Comparison of ENCODE assay signal across 25 mouse cellular contexts in the genomic region with DNA sequence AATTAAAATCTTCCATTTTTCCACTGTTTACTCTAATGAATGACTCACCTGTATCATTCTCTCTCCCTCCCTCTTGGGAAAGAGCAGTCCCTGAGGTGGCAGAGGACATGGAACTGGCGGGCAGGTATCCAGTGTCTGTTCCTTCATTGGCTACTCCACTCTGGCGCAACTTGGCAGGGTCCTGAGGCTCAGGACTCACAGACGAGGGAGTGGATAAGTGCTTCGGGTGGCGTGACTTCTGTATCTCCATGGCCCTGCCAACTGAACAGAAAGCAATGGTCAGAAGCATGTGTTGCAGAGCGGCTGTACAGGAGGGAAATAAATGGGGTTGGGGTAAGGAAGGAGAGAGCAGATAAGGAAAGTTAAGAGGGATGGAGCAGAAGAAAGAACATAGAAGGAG. TPM values are rescaled to one million over a fixed set of nuclear protein-coding genes. Genes with fewer than 3 reads are reported as not detected.
DNase-seq lines count a peak whose midpoint lies in the region; ATAC-seq and TF ChIP-seq lines count a peak whose summit lies in the region.
"Had no signal": no experiment of that assay in that cellular context is flagged by ENCODE, and none has a peak within 500 bp of the region (broad histone marks: within the 10 kb centered on the region; RNA-seq: fewer than 3 reads in every experiment).

No protein-coding gene starts in this region.

- intact Hi-C loops in heart, postnatal 25 days (cut with DNase I) = no loop called here
- intact Hi-C loops in heart, postnatal 10 days (cut with DNase I) = no loop called here

- no peak for TF ChIP-seq POLR2A in liver, adult 2 months (IDR thresholded peaks at IDR 0.05; ENCODE audit: extremely low read depth, insufficient read depth, low read length)

- WGBS in liver, adult 2 months = 19% methylated on average over 6 of the region's 6 CpGs
- 86% methylated on average over 6 of the region's 6 CpGs for WGBS in liver, embryonic 11.5 days

- H3K27ac ChIP-seq in liver, adult 2 months (replicated peaks; ENCODE audit: insufficient read depth, low read depth, low read length) = no peak overlapping the region
- H3K27ac ChIP-seq in liver, embryonic 11.5 days (ENCODE audit: low read depth, low read length) = no peak overlapping the region
- H3K27ac ChIP-seq: embryonic facial prominence, embryonic 13.5 days; embryonic facial prominence, embryonic 15.5 days; forebrain, embryonic 10.5 days; forebrain, embryonic 12.5 days had no signal

- DNase-seq in heart, adult 18-20 months = peak; percentile 42 to 67
- DNase-seq in heart, postnatal 25 days (ENCODE audit: low spot score) = no peak
- DNase-seq in heart, postnatal 10 days = peak; percentile 19 to 20
- DNase-seq in heart, postnatal 4 days = no peak
- peak; percentile 85 for DNase-seq in liver, adult 2 months (ENCODE audit: extremely low read depth, low read depth, low spot score)
- no peak for DNase-seq in liver, embryonic 11.5 days (ENCODE audit: low spot score)
- DNase-seq: adrenal gland, adult 2 months; adrenal gland, postnatal 10 days; adrenal gland, postnatal 25 days; cerebellum, adult 11 months; cerebellum, adult 18-20 months; cerebellum, adult 8-10 months; cerebellum, adult 9-11 months; cerebellum, postnatal 14 days; cerebellum, postnatal 36 days; embryo, embryonic 11 days had no signal

- H3K9me3 ChIP-seq in liver, embryonic 11.5 days (ENCODE audit: control insufficient read depth, low read length) = no peaks in the 10 kb centered on the region
- H3K9me3 ChIP-seq: embryonic facial prominence, embryonic 13.5 days; embryonic facial prominence, embryonic 15.5 days; forebrain, embryonic 10.5 days; forebrain, embryonic 12.5 days had no signal

- H3K9ac ChIP-seq in liver, adult 2 months (ENCODE audit: low read depth, low read length) = no peak overlapping the region
- no peak overlapping the region for H3K9ac ChIP-seq in liver, embryonic 11.5 days (ENCODE audit: low read depth, low read length)
- H3K9ac ChIP-seq: embryonic facial prominence, embryonic 13.5 days; embryonic facial prominence, embryonic 15.5 days; forebrain, embryonic 12.5 days had no signal

- peaks cover 20% of the 10 kb centered on the region for H3K4me1 ChIP-seq in liver, adult 2 months (ENCODE audit: control insufficient read depth, insufficient read depth, low read length)
- H3K4me1 ChIP-seq in liver, embryonic 11.5 days (replicated peaks; ENCODE audit: control insufficient read depth, insufficient read depth, low read length) = no peaks in the 10 kb centered on the region; the same call in 1 of the 2 replicates
- H3K4me1 ChIP-seq: embryonic facial prominence, embryonic 13.5 days; embryonic facial prominence, embryonic 15.5 days; forebrain, embryonic 10.5 days; forebrain, embryonic 12.5 days had no signal

- H3K4me2 ChIP-seq in liver, embryonic 11.5 days = no peak overlapping the region
- H3K4me2 ChIP-seq: embryonic facial prominence, embryonic 13.5 days; embryonic facial prominence, embryonic 15.5 days; forebrain, embryonic 12.5 days had no signal

- peaks cover 62% of the 10 kb centered on the region for H3K36me3 ChIP-seq in liver, adult 2 months (ENCODE audit: control insufficient read depth, insufficient read depth, low read length)
- H3K36me3 ChIP-seq in liver, embryonic 11.5 days (ENCODE audit: control insufficient read depth, insufficient read depth, low read length) = peaks cover 10% of the 10 kb centered on the region

- no peaks in the 10 kb centered on the region for H3K79me2 ChIP-seq in liver, adult 2 months (ENCODE audit: control insufficient read depth, insufficient read depth, low read length)

- H3K27me3 ChIP-seq in liver, adult 2 months (ENCODE audit: control insufficient read depth, insufficient read depth, low read length) = no peaks in the 10 kb centered on the region
- H3K27me3 ChIP-seq in liver, embryonic 11.5 days (replicated peaks; ENCODE audit: control insufficient read depth, insufficient read depth, low read length) = no peaks in the 10 kb centered on the region
- H3K27me3 ChIP-seq: embryonic facial prominence, embryonic 13.5 days; embryonic facial prominence, embryonic 15.5 days; forebrain, embryonic 12.5 days had no signal

- no peak for ATAC-seq in liver, embryonic 11.5 days (replicated peaks; ENCODE audit: low FRiP score)
- ATAC-seq: forebrain, embryonic 14.5 days had no signal

- TF ChIP-seq CTCF in liver, adult 2 months (IDR thresholded peaks at IDR 0.05; ENCODE audit: low read depth, low read length) = no peak

- no peak overlapping the region for H3K4me3 ChIP-seq in liver, adult 2 months (ENCODE audit: insufficient read depth, low read depth, low read length)
- H3K4me3 ChIP-seq in liver, embryonic 11.5 days (ENCODE audit: low read depth, low read length) = no peak overlapping the region
- H3K4me3 ChIP-seq: embryonic facial prominence, embryonic 13.5 days; embryonic facial prominence, embryonic 15.5 days; erythroblast, embryonic 14.5 days; forebrain, embryonic 10.5 days; forebrain, embryonic 12.5 days had no signal

RNA-seq across cellular contexts. Expression of gene Grik4, which starts 53.2 kb away (rescaled TPM):
- under 1 TPM in 1 of 2 experiments, not detected in 1; 0.05 TPM for total RNA-seq in heart, adult 18-20 months (2021)
- under 1 TPM; 0.03 to 0.08 TPM for total RNA-seq in heart, postnatal 25 days (2021)
- under 1 TPM in 1 of 2 experiments, not detected in 1; 0.07 TPM for total RNA-seq in heart, postnatal 10 days (2021)
- total RNA-seq in heart, postnatal 4 days (2021) = under 1 TPM in 1 of 2 experiments, not detected in 1; 0.10 TPM
- under 0.01 and 0.07 TPM in 2 replicates for total RNA-seq in liver, adult 2 months (2014; rRNA removed)
- 0.04 and 0.09 TPM in 2 replicates for polyA plus RNA-seq in liver, adult 2 months (2012; rRNA removed)
- polyA plus RNA-seq in liver, embryonic 11.5 days (2014; fragmentation: Nextera tagmentation; extraction: Ambion mirVana) = 2.2 and 2.8 TPM in 2 replicates
- total RNA-seq: common myeloid progenitor, adult 5-6 weeks; MEL had no signal
- polyA plus RNA-seq: C2C12; erythroblast, embryonic 14.5 days had no signal

Comparison
In these comparisons a context has a peak if more than half of its experiments do, and no peak if none do; other contexts are left out.
1. DNase-seq: peak in heart, adult 18-20 months (2 of 2), heart, postnatal 10 days (2 of 2) and liver, adult 2 months (single experiment); none in heart, postnatal 25 days (single experiment), heart, postnatal 4 days (single experiment) and liver, embryonic 11.5 days (single experiment).